Mouse (Mus musculus) NIH3T3 (cell line): ENCODE measurements around the gene Hk1.

Experiments used
- DNase-seq: peaks from one replicate; pipeline ENCODE4 v3.0.0-alpha.2; 2012; ENCODE audit warnings: low read depth

Gene Hk1

GRCm38 (mm10) chr10:62220732-62221514, 158.8 kb downstream of the Hk1 start:
- no peak for DNase-seq
